Mouse (Mus musculus) limb, embryonic 14.5 days (tissue): ENCODE results near the gene Snx18. TPM values are rescaled to one million over a fixed set of nuclear protein-coding genes. Genes with fewer than 3 reads are reported as not detected.

Experiments
- ATAC-seq: fragments of 200-750 bp; cut with Nextera tagmentation; 2 replicates; pipeline ENCODE4 v1.8.0; 2017; ENCODE audit warnings: low read depth, moderate number of reproducible peaks, moderate TSS enrichment; ENCODE audit not compliant: low FRiP score
- DNase-seq: peaks from one replicate; pipeline ENCODE4 v3.0.0-alpha.2; 2015; ENCODE audit warnings: low spot score
- H3K27ac ChIP-seq: fragments of 300-500 bp; sonication (generic); replicated peaks from 2 replicates; pipeline ENCODE4 v1.5.1; 2014; ENCODE audit warnings: low read depth, mild to moderate bottlenecking, low read length, moderate library complexity, mixed read lengths
- H3K27me3 ChIP-seq: fragments of 300-500 bp; sonication (generic); 2 replicates; pipeline ENCODE4 v1.6.1; 2014; ENCODE audit warnings: low read length, mixed read lengths; ENCODE audit not compliant: control insufficient read depth, insufficient read depth
- H3K36me3 ChIP-seq: fragments of 300-500 bp; sonication (generic); 2 replicates; pipeline ENCODE4 v1.6.1; 2014; ENCODE audit warnings: mild to moderate bottlenecking, low read length, moderate library complexity, mixed read lengths; ENCODE audit not compliant: control insufficient read depth, insufficient read depth
- H3K4me1 ChIP-seq: fragments of 300-500 bp; sonication (generic); 2 replicates; pipeline ENCODE4 v1.6.1; 2014; ENCODE audit warnings: antibody characterized with exemption, low read length, mixed read lengths; ENCODE audit not compliant: control insufficient read depth, insufficient read depth
- H3K4me2 ChIP-seq: fragments of 300-500 bp; sonication (generic); replicated peaks from 2 replicates; pipeline ENCODE4 v1.6.1; 2014; ENCODE audit warnings: low read depth, mild to moderate bottlenecking, low read length, moderate library complexity; ENCODE audit not compliant: severe bottlenecking
- H3K4me3 ChIP-seq: fragments of 300-500 bp; sonication (generic); replicated peaks from 2 replicates; pipeline ENCODE4 v1.5.1; 2014; ENCODE audit warnings: low read length
- H3K9ac ChIP-seq: fragments of 300-500 bp; sonication (generic); 2 replicates; pipeline ENCODE4 v1.6.1; 2014; ENCODE audit warnings: mild to moderate bottlenecking, low read depth, low read length, moderate library complexity; ENCODE audit not compliant: severe bottlenecking
- H3K9me3 ChIP-seq: fragments of 300-500 bp; sonication (generic); 2 replicates; pipeline ENCODE4 v1.6.1; 2016; ENCODE audit warnings: low read length; ENCODE audit not compliant: control insufficient read depth
- POLR2A ChIP-seq: fragments of 200-500 bp; IDR thresholded peaks from 2 replicates; pipeline ENCODE4 v1.8.0; 2012; ENCODE audit warnings: inconsistent platforms, mild to moderate bottlenecking, moderate library complexity, borderline replicate concordance; ENCODE audit not compliant: insufficient read depth, insufficient read length; ENCODE audit errors: extremely low read depth
- WGBS: fragments of 180-500 bp; shearing (Covaris S2); extraction: QIAGEN DNeasy Blood & Tissue Kit; methylation state at CpG from one replicate; pipeline ENCODE4 v1.1.7; 2014; 5-methylcytosine and 5-hydroxymethylcytosine counted together
- polyA plus RNA-seq, 2 experiments: library from polyadenylated mRNA; depleted of rRNA in 1 of 2; stranded (reverse) in 1 of 2; unstranded in 1 of 2; fragments of >200 nt; fragmentation: Nextera tagmentation in 1 of 2; extraction: Ambion mirVana in 1 of 2; gene quantifications; 2 replicates each; pipeline versions ENCODE4 v1.2.1 to v1.2.3; 2012 to 2014

Gene Snx18
- 23.8 and 26.6 TPM in 2 replicates for polyA plus RNA-seq (2012; rRNA removed)
- 37.4 and 41.9 TPM in 2 replicates for polyA plus RNA-seq (2014; fragmentation: Nextera tagmentation; extraction: Ambion mirVana)

DNA sequence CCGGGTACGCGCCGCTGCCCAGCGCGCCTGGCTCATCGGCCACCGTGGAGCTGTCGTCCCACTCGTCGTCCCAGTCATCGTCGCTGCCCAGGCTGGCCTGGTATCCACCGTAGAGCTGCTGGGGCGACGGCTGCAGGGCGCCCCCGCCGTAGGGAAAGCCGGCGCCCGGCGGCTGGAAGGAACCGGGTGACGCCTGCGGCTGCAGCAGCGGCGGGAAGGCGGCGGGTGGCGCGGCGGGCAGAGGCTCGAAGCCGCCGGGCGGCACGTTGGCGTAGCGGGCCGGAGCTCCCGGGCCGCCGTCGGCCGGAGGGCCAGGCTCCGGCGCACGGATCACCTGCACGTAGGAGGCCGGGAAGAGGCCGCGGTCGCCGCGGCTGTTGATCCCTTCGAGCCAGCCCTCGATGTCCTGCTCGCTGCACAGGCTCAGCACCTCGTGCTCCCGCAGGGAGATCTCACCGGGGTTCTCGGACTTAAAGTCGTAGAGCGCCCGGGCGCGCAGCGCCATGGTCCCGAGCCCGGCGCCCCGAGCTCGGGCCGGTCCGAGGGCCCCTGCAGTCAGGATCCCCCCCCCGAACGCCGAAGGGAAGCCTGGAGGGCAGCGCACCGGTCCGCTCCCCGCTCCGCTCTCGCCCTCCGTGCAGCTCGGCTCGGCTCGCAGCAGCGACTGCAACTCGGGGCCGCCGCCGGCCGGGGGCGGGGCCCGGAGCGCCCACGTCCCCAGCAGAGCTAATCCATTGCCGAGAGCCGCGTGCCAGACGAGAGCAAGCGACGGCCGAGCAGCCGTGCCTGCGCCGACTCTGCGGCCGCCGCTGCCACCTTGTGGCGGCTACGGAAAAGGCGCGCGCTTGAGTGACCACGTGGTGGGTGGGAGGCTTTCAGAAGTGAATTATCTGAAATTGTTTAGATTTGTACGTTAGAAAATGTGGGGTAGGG lies at the start of gene Snx18:
Gene Snx18, minus strand, starts transcription at position 674 of the 933 bp plus-strand sequence.
- H3K4me3 ChIP-seq = peak within 1 kb of the TSS; percentile 92
- H3K4me2 ChIP-seq = peak within 1 kb of the TSS; percentile 93
- H3K36me3 ChIP-seq = 0 out of 2 replicates have a peak, but pooled peaks cover 8% of the 10 kb centered on the region
- WGBS = 0% methylated on average over 78 of the region's 119 CpGs
- H3K27me3 ChIP-seq = no peaks in the 10 kb centered on the region
- DNase-seq = peak; percentile 92
- peak within 1 kb of the TSS; percentile 89 for H3K27ac ChIP-seq
- peaks cover 34% of the 10 kb centered on the region for H3K4me1 ChIP-seq
- TF ChIP-seq POLR2A = peak; percentile 79; the same call in 1 of the 2 replicates
- no peaks in the 10 kb centered on the region for H3K9me3 ChIP-seq
- peak within 1 kb of the TSS; percentile 91 for H3K9ac ChIP-seq
- peak; percentile 91 for ATAC-seq

DNA sequence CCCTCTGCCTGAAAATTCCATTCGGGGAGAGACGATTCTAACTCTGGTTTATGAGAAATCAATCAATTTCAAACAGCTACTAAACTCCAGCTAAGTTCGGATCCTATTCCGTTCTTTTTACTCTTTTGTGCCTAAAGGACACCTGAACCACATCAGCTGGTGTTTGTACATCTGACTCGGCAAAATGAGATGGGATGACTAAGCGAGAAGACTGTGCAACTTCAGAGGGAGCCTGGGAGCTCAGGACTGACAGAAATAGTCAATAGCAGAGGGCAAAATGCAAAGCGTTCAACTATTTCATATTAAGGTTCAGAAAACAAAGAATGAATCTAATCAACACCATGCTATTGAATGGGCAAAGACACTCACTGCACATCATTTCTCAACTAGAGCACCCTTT lies 45.5 kb upstream of the Snx18 start:
- TF ChIP-seq POLR2A = no peak
- ATAC-seq (no peak), DNase-seq (no peak)
- Histone ChIP-seq H3K36me3 (no peaks in the 10 kb centered on the region), H3K4me1 (no peaks in the 10 kb centered on the region), H3K27ac (no peak overlapping the region), H3K4me2 (no peak overlapping the region), H3K9ac (no peak overlapping the region), H3K27me3 (no peaks in the 10 kb centered on the region), H3K9me3 (no peaks in the 10 kb centered on the region), H3K4me3 (no peak overlapping the region)
- WGBS = 77% methylated on average over 7 of the region's 7 CpGs

DNA sequence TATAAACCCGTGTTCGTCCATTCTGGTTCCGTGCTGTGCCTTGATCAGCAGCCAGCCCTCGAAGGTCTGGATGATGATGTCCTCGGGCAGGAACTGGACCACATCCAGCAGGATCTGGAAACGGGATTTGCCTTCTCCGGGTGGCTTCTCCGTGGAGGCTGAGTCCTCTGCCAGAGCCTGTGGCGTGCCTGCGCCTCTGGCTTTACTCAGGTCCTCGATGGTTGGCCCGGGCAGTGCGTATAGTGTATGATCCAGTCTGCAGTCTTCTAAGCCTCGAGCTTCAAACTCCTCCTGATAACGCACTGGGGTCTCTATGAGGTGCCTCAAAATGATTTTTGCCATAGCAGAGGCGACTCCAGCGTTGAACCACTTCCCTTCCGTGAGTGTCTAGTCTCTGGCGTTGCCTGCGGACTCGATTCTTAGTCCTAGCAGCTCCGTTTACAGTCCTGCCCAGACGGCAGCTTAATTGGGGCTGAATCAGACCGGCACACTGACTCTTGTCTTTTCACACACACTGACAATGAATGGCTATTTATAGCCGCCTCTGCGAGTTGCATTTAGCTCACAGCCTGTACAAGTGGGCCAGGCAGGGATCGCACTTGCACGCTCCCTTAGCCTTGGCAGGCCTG lies 44.9 kb upstream of the Snx18 start, which contains the start of gene Hspb3:
Gene Hspb3, minus strand, starts transcription at position 526 of the 629 bp plus-strand sequence.
- H3K4me2 ChIP-seq = 0 out of 2 replicates have a peak within 1 kb of the TSS, but pooled peaks have one; percentile 3
- no peaks in the 10 kb centered on the region for H3K36me3 ChIP-seq
- no peak for TF ChIP-seq POLR2A
- no peaks in the 10 kb centered on the region for H3K27me3 ChIP-seq
- peak; percentile 64 for ATAC-seq
- no peaks in the 10 kb centered on the region for H3K4me1 ChIP-seq
- H3K9ac ChIP-seq = no peak within 1 kb of the TSS
- 60% methylated on average over 28 of the region's 28 CpGs for WGBS
- no peak within 1 kb of the TSS for H3K27ac ChIP-seq
- no peak within 1 kb of the TSS for H3K4me3 ChIP-seq
- no peak for DNase-seq
- H3K9me3 ChIP-seq = no peaks in the 10 kb centered on the region

DNA sequence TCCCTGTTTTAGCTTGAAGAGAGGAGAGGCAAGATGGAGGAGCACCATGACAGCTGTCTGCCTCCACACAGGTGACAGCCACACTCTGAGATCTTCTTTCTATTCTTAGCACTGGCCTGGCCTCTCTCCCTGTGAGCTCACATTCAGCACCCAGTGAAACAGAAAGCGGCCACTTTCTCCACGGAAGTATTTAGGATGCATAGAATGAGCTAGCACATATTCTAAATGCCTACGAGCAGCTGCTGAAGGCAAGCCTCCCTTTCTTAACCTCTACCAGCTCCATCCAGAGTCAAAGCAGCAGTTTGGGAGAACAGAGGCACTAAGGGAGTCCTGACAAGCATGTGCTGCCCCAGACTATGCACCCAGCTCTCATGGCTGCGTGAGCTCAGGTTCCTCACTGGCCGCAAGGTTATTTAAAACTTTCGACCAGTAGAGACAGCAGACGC lies 43.5 kb upstream of the Snx18 start:
- Histone ChIP-seq H3K4me2 (no peak overlapping the region), H3K9me3 (no peaks in the 10 kb centered on the region), H3K27ac (no peak overlapping the region), H3K27me3 (no peaks in the 10 kb centered on the region), H3K4me3 (no peak overlapping the region), H3K36me3 (no peaks in the 10 kb centered on the region), H3K9ac (no peak overlapping the region), H3K4me1 (no peaks in the 10 kb centered on the region)
- TF ChIP-seq POLR2A = no peak
- DNase-seq = peak; percentile 40
- WGBS = 59% methylated on average over 7 of the region's 7 CpGs
- ATAC-seq = peak; percentile 85
